Mouse (Mus musculus): ENCODE results near the gene Bicra. TPM values are rescaled to one million over a fixed set of nuclear protein-coding genes. Genes with fewer than 3 reads are reported as not detected.
A peak's percentile ranks its signal among the peaks of the same experiment; 100 is the strongest.

The Bicra gene
- polyA plus RNA-seq, 1 experiment: 5.9 TPM

- Histone ChIP-seq H3K27me3 (ENCODE audit: control insufficient read depth, insufficient read depth, low read length) (no peaks in the 10 kb centered on the region), H3K4me3 (ENCODE audit: control insufficient read depth, low read depth, low read length) (no peak overlapping the region), H3K27ac (ENCODE audit: control insufficient read depth, insufficient read depth, low read depth, low read length) (peak overlapping the region; percentile 20; the same call in 1 of the 2 replicates), H3K36me3 (ENCODE audit: control insufficient read depth, insufficient read depth, low read length) (no peaks in the 10 kb centered on the region), H3K4me1 (ENCODE audit: control insufficient read depth, insufficient read depth, low read length) (peaks cover 11% of the 10 kb centered on the region)
- no peak for TF ChIP-seq CTCF (IDR thresholded peaks at IDR 0.05; ENCODE audit: control insufficient read depth, insufficient read depth, insufficient replicate concordance, low read depth, low read length)
- TF ChIP-seq POLR2A (IDR thresholded peaks at IDR 0.05; ENCODE audit: control insufficient read depth, low read depth, low read length): no peak
Observed at GRCm38 (mm10) chr7:16028102-16028927, 19.4 kb downstream of the Bicra start.

GRCm38 (mm10) chr7:16024603-16025222 lies 23.0 kb downstream of the Bicra start:
- H3K4me3 ChIP-seq (ENCODE audit: control insufficient read depth, low read depth, low read length): no peak overlapping the region
- no peak overlapping the region for H3K27ac ChIP-seq (ENCODE audit: control insufficient read depth, insufficient read depth, low read depth, low read length)
- no peaks in the 10 kb centered on the region for H3K36me3 ChIP-seq (ENCODE audit: control insufficient read depth, insufficient read depth, low read length)
- TF ChIP-seq POLR2A (IDR thresholded peaks at IDR 0.05; ENCODE audit: control insufficient read depth, low read depth, low read length): no peak
- no peak for TF ChIP-seq CTCF (IDR thresholded peaks at IDR 0.05; ENCODE audit: control insufficient read depth, insufficient read depth, insufficient replicate concordance, low read depth, low read length)
- peaks cover 6% of the 10 kb centered on the region for H3K4me1 ChIP-seq (ENCODE audit: control insufficient read depth, insufficient read depth, low read length)
- H3K27me3 ChIP-seq (ENCODE audit: control insufficient read depth, insufficient read depth, low read length): no peaks in the 10 kb centered on the region

GRCm38 (mm10) chr7:16019256-16020094 lies 28.2 kb downstream of the Bicra start:
- TF ChIP-seq POLR2A (IDR thresholded peaks at IDR 0.05; ENCODE audit: control insufficient read depth, low read depth, low read length): no peak
- no peak for TF ChIP-seq CTCF (IDR thresholded peaks at IDR 0.05; ENCODE audit: control insufficient read depth, insufficient read depth, insufficient replicate concordance, low read depth, low read length)
- Histone ChIP-seq H3K27ac (ENCODE audit: control insufficient read depth, insufficient read depth, low read depth, low read length) (peak overlapping the region; percentile 7; the same call in 1 of the 2 replicates), H3K4me1 (ENCODE audit: control insufficient read depth, insufficient read depth, low read length) (peaks cover 7% of the 10 kb centered on the region), H3K36me3 (ENCODE audit: control insufficient read depth, insufficient read depth, low read length) (no peaks in the 10 kb centered on the region), H3K4me3 (ENCODE audit: control insufficient read depth, low read depth, low read length) (no peak overlapping the region), H3K27me3 (ENCODE audit: control insufficient read depth, insufficient read depth, low read length) (no peaks in the 10 kb centered on the region)

- no peak overlapping the region for H3K4me3 ChIP-seq (ENCODE audit: control insufficient read depth, low read depth, low read length)
- peak overlapping the region; percentile 44 for H3K27ac ChIP-seq (ENCODE audit: control insufficient read depth, insufficient read depth, low read depth, low read length)
- H3K27me3 ChIP-seq (ENCODE audit: control insufficient read depth, insufficient read depth, low read length): no peaks in the 10 kb centered on the region
- peaks cover 7% of the 10 kb centered on the region for H3K4me1 ChIP-seq (ENCODE audit: control insufficient read depth, insufficient read depth, low read length)
- TF ChIP-seq POLR2A (IDR thresholded peaks at IDR 0.05; ENCODE audit: control insufficient read depth, low read depth, low read length): no peak
- no peak for TF ChIP-seq CTCF (IDR thresholded peaks at IDR 0.05; ENCODE audit: control insufficient read depth, insufficient read depth, insufficient replicate concordance, low read depth, low read length)
- H3K36me3 ChIP-seq (ENCODE audit: control insufficient read depth, insufficient read depth, low read length): no peaks in the 10 kb centered on the region
Observed at GRCm38 (mm10) chr7:16018016-16018810, 29.5 kb downstream of the Bicra start.

GRCm38 (mm10) chr7:16015384-16015783 lies 32.3 kb downstream of the Bicra start:
- TF ChIP-seq POLR2A (IDR thresholded peaks at IDR 0.05; ENCODE audit: control insufficient read depth, low read depth, low read length) (no peak), CTCF (IDR thresholded peaks at IDR 0.05; ENCODE audit: control insufficient read depth, insufficient read depth, insufficient replicate concordance, low read depth, low read length) (no peak)
- peaks cover 7% of the 10 kb centered on the region for H3K4me1 ChIP-seq (ENCODE audit: control insufficient read depth, insufficient read depth, low read length)
- H3K36me3 ChIP-seq (ENCODE audit: control insufficient read depth, insufficient read depth, low read length): no peaks in the 10 kb centered on the region
- no peaks in the 10 kb centered on the region for H3K27me3 ChIP-seq (ENCODE audit: control insufficient read depth, insufficient read depth, low read length)
- peak overlapping the region; percentile 52; the same call in 1 of the 2 replicates for H3K27ac ChIP-seq (ENCODE audit: control insufficient read depth, insufficient read depth, low read depth, low read length)
- no peak overlapping the region for H3K4me3 ChIP-seq (ENCODE audit: control insufficient read depth, low read depth, low read length)

GRCm38 (mm10) chr7:16014521-16015175 lies 33.1 kb downstream of the Bicra start:
- Histone ChIP-seq H3K27ac (ENCODE audit: control insufficient read depth, insufficient read depth, low read depth, low read length) (no peak overlapping the region), H3K27me3 (ENCODE audit: control insufficient read depth, insufficient read depth, low read length) (no peaks in the 10 kb centered on the region), H3K4me3 (ENCODE audit: control insufficient read depth, low read depth, low read length) (no peak overlapping the region), H3K36me3 (ENCODE audit: control insufficient read depth, insufficient read depth, low read length) (no peaks in the 10 kb centered on the region), H3K4me1 (ENCODE audit: control insufficient read depth, insufficient read depth, low read length) (peaks cover 5% of the 10 kb centered on the region)
- TF ChIP-seq POLR2A (IDR thresholded peaks at IDR 0.05; ENCODE audit: control insufficient read depth, low read depth, low read length) (no peak), CTCF (IDR thresholded peaks at IDR 0.05; ENCODE audit: control insufficient read depth, insufficient read depth, insufficient replicate concordance, low read depth, low read length) (no peak)
